Mouse (Mus musculus) midbrain, embryonic 11.5 days (tissue): Measurements from ENCODE around the gene Phf13. TPM values are rescaled to one million over a fixed set of nuclear protein-coding genes. Genes with fewer than 3 reads are reported as not detected.

ENCODE experiments used
- ATAC-seq: fragments of 200-750 bp; cut with Nextera tagmentation; 2 replicates; pipeline ENCODE4 v1.8.0; 2017; ENCODE audit warnings: moderate TSS enrichment, moderate library complexity; ENCODE audit not compliant: low FRiP score
- DNase-seq: peaks from one replicate; pipeline ENCODE4 v3.0.0; 2015; ENCODE audit warnings: low spot score; ENCODE audit errors: missing footprints
- H3K27ac ChIP-seq: fragments of 300-500 bp; sonication (generic); 2 replicates; pipeline ENCODE4 v1.5.1; 2014; ENCODE audit warnings: low read depth, low read length
- H3K27me3 ChIP-seq: fragments of 300-500 bp; sonication (generic); 2 replicates; pipeline ENCODE4 v1.6.1; 2014; ENCODE audit warnings: mild to moderate bottlenecking, low read length, moderate library complexity, mixed read lengths; ENCODE audit not compliant: control insufficient read depth, insufficient read depth
- H3K36me3 ChIP-seq: fragments of 300-500 bp; sonication (generic); 2 replicates; pipeline ENCODE4 v1.6.1; 2014; ENCODE audit warnings: mild to moderate bottlenecking, low read length, moderate library complexity, mixed read lengths; ENCODE audit not compliant: control insufficient read depth, insufficient read depth
- H3K4me1 ChIP-seq: fragments of 300-500 bp; sonication (generic); 2 replicates; pipeline ENCODE4 v1.6.1; 2014; ENCODE audit warnings: low read length; ENCODE audit not compliant: control insufficient read depth, insufficient read depth
- H3K4me2 ChIP-seq: fragments of 300-500 bp; sonication (generic); 2 replicates; pipeline ENCODE4 v1.6.1; 2014; ENCODE audit warnings: mild to moderate bottlenecking, moderate library complexity
- H3K4me3 ChIP-seq: fragments of 300-500 bp; sonication (generic); 2 replicates; pipeline ENCODE4 v1.5.1; 2014; ENCODE audit warnings: low read depth, low read length
- H3K9ac ChIP-seq: fragments of 300-500 bp; sonication (generic); 2 replicates; pipeline ENCODE4 v1.6.1; 2014; ENCODE audit warnings: low read length
- H3K9me3 ChIP-seq: fragments of 300-500 bp; sonication (generic); 2 replicates; pipeline ENCODE4 v1.6.1; 2016; ENCODE audit warnings: low read length; ENCODE audit not compliant: control insufficient read depth
- WGBS: fragments of 180-500 bp; shearing (Covaris S2); extraction: QIAGEN DNeasy Blood & Tissue Kit; methylation state at CpG from one replicate; pipeline ENCODE4 v1.1.7; 2014; 5-methylcytosine and 5-hydroxymethylcytosine counted together
- polyA plus RNA-seq: library from polyadenylated mRNA; unstranded; fragments of >200 nt; fragmentation: Nextera tagmentation; extraction: Ambion mirVana; gene quantifications from 2 replicates; pipeline ENCODE4 v1.2.1, GENCODE M21; 2014

The Phf13 gene
- polyA plus RNA-seq, 1 experiment from 2014 or later: 22.9 TPM

- Histone ChIP-seq H3K27me3 (no peaks in the 10 kb centered on the region), H3K4me3 (peak overlapping the region; percentile 89), H3K9ac (peak overlapping the region; percentile 93), H3K9me3 (no peaks in the 10 kb centered on the region), H3K27ac (no peak overlapping the region), H3K36me3 (peaks cover 15% of the 10 kb centered on the region), H3K4me2 (peak overlapping the region; percentile 88), H3K4me1 (peaks cover 20% of the 10 kb centered on the region)
- no peak for DNase-seq
- WGBS: 37% methylated on average over 10 of the region's 10 CpGs
- ATAC-seq: no peak
These were observed 8.1 kb downstream of the Phf13 start for GRCm38 (mm10) chr4:151988014-151988341.

GRCm38 (mm10) chr4:151986650-151987049 lies 9.4 kb downstream of the Phf13 start:
- H3K4me2 ChIP-seq: no peak overlapping the region
- peaks cover 20% of the 10 kb centered on the region for H3K4me1 ChIP-seq
- H3K9me3 ChIP-seq: no peaks in the 10 kb centered on the region
- no peak overlapping the region for H3K27ac ChIP-seq
- H3K4me3 ChIP-seq: no peak overlapping the region
- 69% methylated on average over 8 of the region's 8 CpGs for WGBS
- no peak overlapping the region for H3K9ac ChIP-seq
- DNase-seq (no peak), ATAC-seq (no peak)
- H3K27me3 ChIP-seq: no peaks in the 10 kb centered on the region
- peaks cover 14% of the 10 kb centered on the region for H3K36me3 ChIP-seq

- Histone ChIP-seq H3K4me3 (no peak overlapping the region), H3K36me3 (peaks cover 6% of the 10 kb centered on the region), H3K4me2 (no peak overlapping the region), H3K27me3 (no peaks in the 10 kb centered on the region), H3K9me3 (no peaks in the 10 kb centered on the region), H3K4me1 (peaks cover 20% of the 10 kb centered on the region), H3K9ac (no peak overlapping the region), H3K27ac (no peak overlapping the region)
- ATAC-seq: no peak
- WGBS: 49% methylated on average over 10 of the region's 10 CpGs
- DNase-seq: no peak
These were observed 10.2 kb downstream of the Phf13 start for GRCm38 (mm10) chr4:151985886-151986285.

GRCm38 (mm10) chr4:151983560-151983959 lies 12.5 kb downstream of the Phf13 start:
- Histone ChIP-seq H3K4me2 (no peak overlapping the region), H3K4me3 (no peak overlapping the region), H3K9me3 (no peaks in the 10 kb centered on the region), H3K27me3 (no peaks in the 10 kb centered on the region), H3K36me3 (peaks cover 10% of the 10 kb centered on the region), H3K27ac (no peak overlapping the region), H3K9ac (no peak overlapping the region), H3K4me1 (peaks cover 15% of the 10 kb centered on the region)
- ATAC-seq (peak; percentile 20; the same call in 1 of the 2 replicates), DNase-seq (no peak)
- 34% methylated on average over 8 of the region's 9 CpGs for WGBS

GRCm38 (mm10) chr4:151983043-151983442 lies 13.0 kb downstream of the Phf13 start:
- 61% methylated on average over 17 of the region's 17 CpGs for WGBS
- DNase-seq (no peak), ATAC-seq (no peak)
- no peak overlapping the region for H3K9ac ChIP-seq
- no peaks in the 10 kb centered on the region for H3K27me3 ChIP-seq
- H3K4me2 ChIP-seq: no peak overlapping the region
- no peak overlapping the region for H3K4me3 ChIP-seq
- H3K36me3 ChIP-seq: peaks cover 10% of the 10 kb centered on the region
- H3K27ac ChIP-seq: no peak overlapping the region
- H3K9me3 ChIP-seq: no peaks in the 10 kb centered on the region
- peaks cover 13% of the 10 kb centered on the region for H3K4me1 ChIP-seq

- WGBS: 14% methylated on average over 5 of the region's 5 CpGs
- Histone ChIP-seq H3K9ac (no peak overlapping the region), H3K4me3 (no peak overlapping the region), H3K4me1 (peaks cover 6% of the 10 kb centered on the region), H3K9me3 (no peaks in the 10 kb centered on the region), H3K4me2 (no peak overlapping the region), H3K36me3 (peaks cover 10% of the 10 kb centered on the region), H3K27ac (no peak overlapping the region), H3K27me3 (no peaks in the 10 kb centered on the region)
- DNase-seq (peak; percentile 98), ATAC-seq (peak; percentile 68)
These were observed 14.7 kb downstream of the Phf13 start for GRCm38 (mm10) chr4:151981363-151981762.

GRCm38 (mm10) chr4:151980699-151981098 lies 15.4 kb downstream of the Phf13 start:
- peaks cover 10% of the 10 kb centered on the region for H3K36me3 ChIP-seq
- ATAC-seq (no peak), DNase-seq (no peak)
- H3K9ac ChIP-seq: no peak overlapping the region
- no peak overlapping the region for H3K4me3 ChIP-seq
- H3K9me3 ChIP-seq: no peaks in the 10 kb centered on the region
- no peak overlapping the region for H3K4me2 ChIP-seq
- no peaks in the 10 kb centered on the region for H3K27me3 ChIP-seq
- H3K27ac ChIP-seq: no peak overlapping the region
- WGBS: 80% methylated on average over 8 of the region's 8 CpGs
- H3K4me1 ChIP-seq: peaks cover 6% of the 10 kb centered on the region

GRCm38 (mm10) chr4:151977748-151978147 lies 18.3 kb downstream of the Phf13 start:
- DNase-seq (peak; percentile 99), ATAC-seq (no peak)
- no peak overlapping the region for H3K4me3 ChIP-seq
- peaks cover 21% of the 10 kb centered on the region for H3K36me3 ChIP-seq
- no peak overlapping the region for H3K4me2 ChIP-seq
- no peaks in the 10 kb centered on the region; the same call in 1 of the 2 replicates for H3K9me3 ChIP-seq
- H3K27ac ChIP-seq: no peak overlapping the region
- WGBS: 48% methylated on average over 10 of the region's 10 CpGs
- no peaks in the 10 kb centered on the region for H3K4me1 ChIP-seq
- no peak overlapping the region for H3K9ac ChIP-seq
- no peaks in the 10 kb centered on the region for H3K27me3 ChIP-seq

GRCm38 (mm10) chr4:151975441-151975840 lies 20.6 kb downstream of the Phf13 start:
- H3K4me3 ChIP-seq: no peak overlapping the region
- H3K4me2 ChIP-seq: no peak overlapping the region
- H3K27me3 ChIP-seq: no peaks in the 10 kb centered on the region
- no peaks in the 10 kb centered on the region for H3K4me1 ChIP-seq
- H3K9me3 ChIP-seq: no peaks in the 10 kb centered on the region; the same call in 1 of the 2 replicates
- peaks cover 19% of the 10 kb centered on the region for H3K36me3 ChIP-seq
- ATAC-seq (no peak), DNase-seq (no peak)
- 88% methylated on average over 3 of the region's 3 CpGs for WGBS
- H3K27ac ChIP-seq: no peak overlapping the region
- H3K9ac ChIP-seq: no peak overlapping the region
